ENCODE assay signal across 9 mouse cellular contexts in the genomic region with DNA sequence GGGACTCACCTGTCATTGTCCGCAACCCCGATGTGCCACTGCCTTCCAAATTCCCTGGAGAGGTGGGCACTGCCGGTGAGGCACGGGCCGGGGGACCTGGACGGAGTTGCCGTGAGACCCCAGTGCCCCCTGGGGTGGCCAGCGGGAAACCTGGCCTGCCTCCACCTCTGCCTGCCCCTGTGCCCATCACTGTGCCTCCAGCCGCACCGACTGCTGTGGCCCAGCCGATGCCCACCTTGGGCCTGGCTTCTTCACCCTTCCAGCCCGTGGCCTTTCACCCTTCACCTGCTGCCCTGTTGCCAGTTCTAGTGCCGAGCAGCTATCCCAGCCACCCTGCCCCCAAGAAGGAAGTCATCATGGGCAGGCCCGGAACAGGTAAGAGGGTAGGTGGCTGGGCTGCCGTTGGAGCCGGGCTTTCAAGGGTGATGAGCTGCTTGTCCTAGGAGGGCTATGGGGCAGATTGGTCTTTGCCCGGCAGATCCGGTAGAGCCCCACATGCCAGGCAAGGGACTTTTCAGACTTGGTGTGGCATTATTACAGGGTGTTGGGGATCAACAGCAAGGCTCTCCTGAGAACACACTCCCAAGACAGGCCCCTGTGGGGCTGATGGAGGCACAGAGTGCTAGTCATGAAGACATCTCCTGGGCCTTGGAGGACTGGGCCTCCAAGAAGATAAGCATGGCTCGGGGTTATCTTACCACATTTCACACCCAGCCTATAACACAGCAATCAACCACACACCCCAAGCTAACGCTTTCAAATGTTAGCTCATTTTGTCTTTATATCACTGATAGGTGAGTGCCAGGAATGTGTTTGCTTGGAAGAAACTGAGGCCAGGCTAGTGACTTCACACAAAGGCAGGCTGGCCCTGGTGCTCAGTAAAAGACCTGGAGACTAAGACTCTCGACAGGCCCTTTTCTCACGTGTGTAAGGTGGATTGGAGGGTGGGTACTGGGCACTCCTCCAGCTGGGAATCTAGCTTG. TPM values are rescaled to one million over a fixed set of nuclear protein-coding genes. Genes with fewer than 3 reads are reported as not detected.
DNase-seq lines count a peak whose midpoint lies in the region; ATAC-seq and TF ChIP-seq lines count a peak whose summit lies in the region.
"Had no signal": no experiment of that assay in that cellular context is flagged by ENCODE, and none has a peak within 500 bp of the region (broad histone marks: within the 10 kb centered on the region; RNA-seq: fewer than 3 reads in every experiment).

No protein-coding gene starts in this region.

- no peaks in the 10 kb centered on the region for H3K27me3 ChIP-seq in embryonic facial prominence, embryonic 13.5 days
- no peaks in the 10 kb centered on the region for H3K27me3 ChIP-seq in embryonic facial prominence, embryonic 10.5 days (replicated peaks; ENCODE audit: low read depth, poor library complexity, severe bottlenecking)
- no peaks in the 10 kb centered on the region for H3K27me3 ChIP-seq in hindbrain, embryonic 12.5 days
- no peaks in the 10 kb centered on the region for H3K27me3 ChIP-seq in midbrain, embryonic 16.5 days (ENCODE audit: control insufficient read depth, insufficient read depth, low read depth, low read length)

- peak overlapping the region; percentile 44; the same call in 1 of the 2 replicates for H3K9ac ChIP-seq in embryonic facial prominence, embryonic 13.5 days
- H3K9ac ChIP-seq in hindbrain, embryonic 12.5 days, result peak overlapping the region; percentile 24; the same call in 1 of the 2 replicates
- H3K9ac ChIP-seq in midbrain, embryonic 16.5 days (ENCODE audit: low read depth, low read length), result 0 out of 2 replicates have a peak overlapping the region, but pooled peaks have one; percentile 41

- intact Hi-C loops in left cerebral cortex, adult 2 months (cut with DNase I), result no loop called here

- 89% methylated on average over 22 of the region's 22 CpGs for WGBS in embryonic facial prominence, embryonic 13.5 days
- WGBS in embryonic facial prominence, embryonic 10.5 days, result 91% methylated on average over 22 of the region's 22 CpGs
- 92% methylated on average over 22 of the region's 22 CpGs for WGBS in hindbrain, embryonic 12.5 days
- 93% methylated on average over 22 of the region's 22 CpGs for WGBS in midbrain, embryonic 16.5 days

- DNase-seq in embryonic facial prominence, embryonic 10.5 days (ENCODE audit: low spot score), result no peak
- peak; percentile 12 for DNase-seq in right cerebral cortex, postnatal 4 days
- DNase-seq in right cerebral cortex, postnatal 36 days (ENCODE audit: low spot score in 2 of 2), result no peak
- DNase-seq in left cerebral cortex, adult 2 months (ENCODE audit: extremely low spot score in 1 of 2, low spot score in 2 of 2), result no peak
- no peak for DNase-seq in lung, postnatal 36 days

- H3K27ac ChIP-seq in embryonic facial prominence, embryonic 13.5 days, result no peak overlapping the region; the same call in 1 of the 2 replicates
- H3K27ac ChIP-seq in embryonic facial prominence, embryonic 10.5 days (replicated peaks), result no peak overlapping the region
- H3K27ac ChIP-seq in hindbrain, embryonic 12.5 days, result no peak overlapping the region
- H3K27ac ChIP-seq in midbrain, embryonic 16.5 days (ENCODE audit: low read length), result no peak overlapping the region
- H3K27ac ChIP-seq in left cerebral cortex, adult 2 months, result no peak overlapping the region

- TF ChIP-seq CTCF in left cerebral cortex, adult 2 months (IDR thresholded peaks at IDR 0.05), result no peak

- no peak overlapping the region for H3K4me2 ChIP-seq in embryonic facial prominence, embryonic 13.5 days
- H3K4me2 ChIP-seq in hindbrain, embryonic 12.5 days (replicated peaks), result no peak overlapping the region
- H3K4me2 ChIP-seq in midbrain, embryonic 16.5 days (ENCODE audit: low read length), result no peak overlapping the region

- H3K4me3 ChIP-seq in embryonic facial prominence, embryonic 13.5 days, result no peak overlapping the region
- no peak overlapping the region; the same call in 1 of the 2 replicates for H3K4me3 ChIP-seq in embryonic facial prominence, embryonic 10.5 days
- no peak overlapping the region for H3K4me3 ChIP-seq in hindbrain, embryonic 12.5 days
- no peak overlapping the region for H3K4me3 ChIP-seq in midbrain, embryonic 16.5 days (ENCODE audit: low read depth, low read length)
- H3K4me3 ChIP-seq in left cerebral cortex, adult 2 months, result no peak overlapping the region

- H3K9me3 ChIP-seq in embryonic facial prominence, embryonic 13.5 days, result no peaks in the 10 kb centered on the region
- H3K9me3 ChIP-seq in embryonic facial prominence, embryonic 10.5 days, result no peaks in the 10 kb centered on the region
- H3K9me3 ChIP-seq in hindbrain, embryonic 12.5 days (replicated peaks), result no peaks in the 10 kb centered on the region
- H3K9me3 ChIP-seq in midbrain, embryonic 16.5 days (replicated peaks; ENCODE audit: control insufficient read depth, low read length, poor library complexity, severe bottlenecking), result no peaks in the 10 kb centered on the region

- no peak for ATAC-seq in embryonic facial prominence, embryonic 13.5 days (ENCODE audit: insufficient number of reproducible peaks, insufficient read depth, low FRiP score, low TSS enrichment, low read depth)
- ATAC-seq in hindbrain, embryonic 12.5 days (ENCODE audit: low FRiP score), result no peak
- no peak for ATAC-seq in midbrain, embryonic 16.5 days

- peaks cover 67% of the 10 kb centered on the region for H3K4me1 ChIP-seq in embryonic facial prominence, embryonic 13.5 days
- peaks cover 71% of the 10 kb centered on the region for H3K4me1 ChIP-seq in embryonic facial prominence, embryonic 10.5 days
- H3K4me1 ChIP-seq in hindbrain, embryonic 12.5 days, result peaks cover 56% of the 10 kb centered on the region
- H3K4me1 ChIP-seq in midbrain, embryonic 16.5 days (ENCODE audit: control insufficient read depth, insufficient read depth, low read length), result peaks cover 57% of the 10 kb centered on the region

- peaks cover 40% of the 10 kb centered on the region for H3K36me3 ChIP-seq in embryonic facial prominence, embryonic 13.5 days
- H3K36me3 ChIP-seq in embryonic facial prominence, embryonic 10.5 days (replicated peaks), result peaks cover 32% of the 10 kb centered on the region
- peaks cover 38% of the 10 kb centered on the region for H3K36me3 ChIP-seq in hindbrain, embryonic 12.5 days
- H3K36me3 ChIP-seq in midbrain, embryonic 16.5 days (ENCODE audit: control insufficient read depth, insufficient read depth, low read length), result peaks cover 27% of the 10 kb centered on the region

RNA-seq across cellular contexts. Expression of gene Cic, which starts 6.0 kb away (rescaled TPM):
- 46.2 and 47.4 TPM in 2 replicates for polyA plus RNA-seq in embryonic facial prominence, embryonic 13.5 days (2015; fragmentation: Nextera tagmentation; extraction: Ambion mirVana)
- polyA plus RNA-seq in embryonic facial prominence, embryonic 10.5 days (2016; fragmentation: Nextera tagmentation; extraction: Ambion mirVana), result 17.1 and 21.4 TPM in 2 replicates
- polyA plus RNA-seq in hindbrain, embryonic 12.5 days (2016; fragmentation: Nextera tagmentation; extraction: Ambion mirVana), result 41.1 and 42.4 TPM in 2 replicates
- polyA plus RNA-seq in midbrain, embryonic 16.5 days (2015; fragmentation: Nextera tagmentation; extraction: Ambion mirVana), result 33.8 and 38.8 TPM in 2 replicates
- total RNA-seq in left cerebral cortex, adult 2 months (2021), result 100 to 1,000 TPM; 215 to 228 TPM

RNA-seq across cellular contexts. Expression of gene Erf, which starts 23.0 kb away (rescaled TPM):
- polyA plus RNA-seq in embryonic facial prominence, embryonic 13.5 days (2015; fragmentation: Nextera tagmentation; extraction: Ambion mirVana), result 22.2 and 25.3 TPM in 2 replicates
- polyA plus RNA-seq in embryonic facial prominence, embryonic 10.5 days (2016; fragmentation: Nextera tagmentation; extraction: Ambion mirVana), result 10.9 and 11.5 TPM in 2 replicates
- 10.4 and 13.6 TPM in 2 replicates for polyA plus RNA-seq in hindbrain, embryonic 12.5 days (2016; fragmentation: Nextera tagmentation; extraction: Ambion mirVana)
- 2.3 and 2.8 TPM in 2 replicates for polyA plus RNA-seq in midbrain, embryonic 16.5 days (2015; fragmentation: Nextera tagmentation; extraction: Ambion mirVana)
- total RNA-seq in left cerebral cortex, adult 2 months (2021), result 10 to 100 TPM; 61.5 to 68.2 TPM

RNA-seq across cellular contexts. Expression of gene Pafah1b3, which starts 24.2 kb away (rescaled TPM):
- polyA plus RNA-seq in embryonic facial prominence, embryonic 13.5 days (2015; fragmentation: Nextera tagmentation; extraction: Ambion mirVana), result 315 and 322 TPM in 2 replicates
- polyA plus RNA-seq in embryonic facial prominence, embryonic 10.5 days (2016; fragmentation: Nextera tagmentation; extraction: Ambion mirVana), result 281 and 301 TPM in 2 replicates
- polyA plus RNA-seq in hindbrain, embryonic 12.5 days (2016; fragmentation: Nextera tagmentation; extraction: Ambion mirVana), result 391 and 405 TPM in 2 replicates
- 672 and 703 TPM in 2 replicates for polyA plus RNA-seq in midbrain, embryonic 16.5 days (2015; fragmentation: Nextera tagmentation; extraction: Ambion mirVana)
- 10 to 100 TPM; 27.9 to 34.2 TPM for total RNA-seq in left cerebral cortex, adult 2 months (2021)

RNA-seq across cellular contexts. Expression of gene Prr19, which starts 27.7 kb away (rescaled TPM):
- polyA plus RNA-seq in embryonic facial prominence, embryonic 13.5 days (2015; fragmentation: Nextera tagmentation; extraction: Ambion mirVana), result 0.60 and 0.92 TPM in 2 replicates
- 0.82 and 0.88 TPM in 2 replicates for polyA plus RNA-seq in embryonic facial prominence, embryonic 10.5 days (2016; fragmentation: Nextera tagmentation; extraction: Ambion mirVana)
- polyA plus RNA-seq in hindbrain, embryonic 12.5 days (2016; fragmentation: Nextera tagmentation; extraction: Ambion mirVana), result 0.87 and 1.1 TPM in 2 replicates
- 4.3 and 5.6 TPM in 2 replicates for polyA plus RNA-seq in midbrain, embryonic 16.5 days (2015; fragmentation: Nextera tagmentation; extraction: Ambion mirVana)
- under 1 TPM in 1 of 2 experiments, not detected in 1; 0.27 TPM for total RNA-seq in left cerebral cortex, adult 2 months (2021)
- total RNA-seq: adrenal gland, postnatal 4 days had no signal

RNA-seq across cellular contexts. Expression of gene Tmem145, which starts 32.4 kb away (rescaled TPM):
- polyA plus RNA-seq in embryonic facial prominence, embryonic 13.5 days (2015; fragmentation: Nextera tagmentation; extraction: Ambion mirVana), result 2.2 and 2.5 TPM in 2 replicates
- polyA plus RNA-seq in embryonic facial prominence, embryonic 10.5 days (2016; fragmentation: Nextera tagmentation; extraction: Ambion mirVana), result 0.85 and 1.0 TPM in 2 replicates
- 24.3 and 25.9 TPM in 2 replicates for polyA plus RNA-seq in hindbrain, embryonic 12.5 days (2016; fragmentation: Nextera tagmentation; extraction: Ambion mirVana)
- polyA plus RNA-seq in midbrain, embryonic 16.5 days (2015; fragmentation: Nextera tagmentation; extraction: Ambion mirVana), result 83.8 and 98.0 TPM in 2 replicates
- 10 to 100 TPM; 51.8 to 59.3 TPM for total RNA-seq in left cerebral cortex, adult 2 months (2021)
